Mouse (Mus musculus) CH12.LX (cell line): ENCODE data around the gene Fat3. TPM values are rescaled to one million over a fixed set of nuclear protein-coding genes. Genes with fewer than 3 reads are reported as not detected.

ENCODE experiments used
- DNase-seq: peaks from one replicate; pipeline ENCODE4 v3.0.0-alpha.2; 2013; ENCODE audit errors: extremely low read depth
- H3K27ac ChIP-seq: 2 replicates; pipeline ENCODE4 v1.5.1; 2012; ENCODE audit warnings: low read depth, mild to moderate bottlenecking, control low read depth, moderate library complexity; ENCODE audit not compliant: insufficient read depth
- H3K27me3 ChIP-seq: replicated peaks from 2 replicates; pipeline ENCODE3; 2012; ENCODE audit warnings: inconsistent platforms
- H3K36me3 ChIP-seq, 2 experiments: replicated peaks in 1 of 2; 2 replicates each; pipeline versions ENCODE3 to v1.6.1; 2012; ENCODE audit warnings: inconsistent platforms in 1 of 2, low read length in 1 of 2, mild to moderate bottlenecking in 1 of 2, mixed read lengths in 1 of 2, moderate library complexity in 1 of 2; ENCODE audit not compliant: control insufficient read depth in 1 of 2, insufficient read depth in 1 of 2
- H3K4me1 ChIP-seq, 2 experiments: 2 replicates each; pipeline ENCODE4 v1.6.1; 2012; ENCODE audit warnings: inconsistent platforms in 1 of 2, moderate library complexity in 1 of 2; ENCODE audit not compliant: insufficient read depth in 2 of 2, control insufficient read depth in 1 of 2
- H3K4me2 ChIP-seq: 2 replicates; pipeline ENCODE4 v1.6.1; 2012; ENCODE audit warnings: low read depth, mild to moderate bottlenecking, control low read depth; ENCODE audit not compliant: poor library complexity, insufficient read depth, severe bottlenecking
- H3K4me3 ChIP-seq, 3 experiments: fragments of 150-350 bp in 1 of 3; sonication (generic) in 1 of 3; replicated peaks in 1 of 3; 2 replicates each; pipeline versions ENCODE3 to v1.5.1; 2011 to 2012; ENCODE audit warnings: low read depth in 2 of 3, low read length in 2 of 3, mild to moderate bottlenecking in 2 of 3, moderate library complexity in 2 of 3, control low read depth in 1 of 3, improper control_type of control experiment in 1 of 3, inconsistent platforms in 1 of 3, mixed read lengths in 1 of 3; ENCODE audit not compliant: poor library complexity in 1 of 3
- H3K79me2 ChIP-seq: replicated peaks from 2 replicates; pipeline ENCODE4 v1.6.1; 2012; ENCODE audit warnings: mild to moderate bottlenecking, moderate library complexity; ENCODE audit not compliant: control insufficient read depth, poor library complexity, insufficient read depth, severe bottlenecking; ENCODE audit errors: extremely low read depth
- H3K9ac ChIP-seq: 2 replicates; pipeline ENCODE4 v1.6.1; 2012; ENCODE audit warnings: low read depth, mild to moderate bottlenecking, control low read depth, moderate library complexity; ENCODE audit not compliant: insufficient read depth
- H3K9me3 ChIP-seq: replicated peaks from 2 replicates; pipeline ENCODE3; 2012; ENCODE audit warnings: low read length, inconsistent platforms, mixed read lengths
- CHD1 ChIP-seq: IDR thresholded peaks from 2 replicates; pipeline ENCODE4 v1.6.1; 2012; ENCODE audit warnings: low read depth, low read length, improper control_type of control experiment, inconsistent platforms
- HCFC1 ChIP-seq: IDR thresholded peaks from 2 replicates; pipeline ENCODE4 v1.6.1; 2012; ENCODE audit warnings: low read depth, mild to moderate bottlenecking, inconsistent platforms, low read length, improper control_type of control experiment
- IRF4 ChIP-seq: IDR thresholded peaks from 2 replicates; pipeline ENCODE4 v1.6.1; 2014; ENCODE audit warnings: low read depth, mild to moderate bottlenecking, inconsistent platforms, low read length, improper control_type of control experiment
- KAT2A ChIP-seq: IDR thresholded peaks from 2 replicates; pipeline ENCODE4 v1.6.1; 2012; ENCODE audit warnings: low read length, improper control_type of control experiment, inconsistent platforms; ENCODE audit not compliant: insufficient replicate concordance
- MAFK ChIP-seq: IDR thresholded peaks from 2 replicates; pipeline ENCODE4 v1.6.1; 2011; ENCODE audit warnings: low read length, improper control_type of control experiment; ENCODE audit not compliant: insufficient replicate concordance
- MEF2A ChIP-seq: IDR thresholded peaks from 2 replicates; pipeline ENCODE4 v1.6.1; 2014; ENCODE audit warnings: low read depth, mild to moderate bottlenecking, inconsistent platforms, low read length, improper control_type of control experiment, borderline replicate concordance
- PAX5 ChIP-seq: IDR thresholded peaks from 2 replicates; pipeline ENCODE4 v1.6.1; 2012; ENCODE audit warnings: low read length, inconsistent platforms, mixed read lengths
- POLR2A ChIP-seq: IDR thresholded peaks from 2 replicates; pipeline ENCODE4 v1.6.1; 2011; ENCODE audit warnings: low read depth, mild to moderate bottlenecking, improper control_type of control experiment, low read length
- RCOR1 ChIP-seq: conservative IDR thresholded peaks from 2 replicates; pipeline ENCODE4 v1.6.1; 2012; ENCODE audit warnings: low read depth, mild to moderate bottlenecking, inconsistent platforms, low read length, improper control_type of control experiment
- SIN3A ChIP-seq: IDR thresholded peaks from 2 replicates; pipeline ENCODE4 v1.6.1; 2012; ENCODE audit warnings: low read length, improper control_type of control experiment, inconsistent platforms
- TBP ChIP-seq: conservative IDR thresholded peaks from 2 replicates; pipeline ENCODE4 v1.6.1; 2011; ENCODE audit warnings: low read depth, low read length, improper control_type of control experiment
- TCF12 ChIP-seq: IDR thresholded peaks from 2 replicates; pipeline ENCODE4 v1.6.1; 2014; ENCODE audit warnings: low read depth, mild to moderate bottlenecking, inconsistent platforms, low read length, improper control_type of control experiment
- UBTF ChIP-seq: IDR thresholded peaks from 2 replicates; pipeline ENCODE4 v1.6.1; 2012; ENCODE audit warnings: low read depth, mild to moderate bottlenecking, inconsistent platforms, low read length, improper control_type of control experiment, moderate library complexity
- USF1 ChIP-seq: IDR thresholded peaks from 2 replicates; pipeline ENCODE4 v1.6.1; 2014; ENCODE audit warnings: low read depth, mild to moderate bottlenecking, inconsistent platforms, low read length, improper control_type of control experiment
- USF2 ChIP-seq: conservative IDR thresholded peaks from 2 replicates; pipeline ENCODE4 v1.6.1; 2011; ENCODE audit warnings: low read depth, low read length, improper control_type of control experiment
- ZC3H11A ChIP-seq: IDR thresholded peaks from 2 replicates; pipeline ENCODE4 v1.6.1; 2012; ENCODE audit warnings: low read depth, mild to moderate bottlenecking, inconsistent platforms, low read length, improper control_type of control experiment
- ZMIZ1 ChIP-seq: IDR thresholded peaks from 2 replicates; pipeline ENCODE4 v1.6.1; 2012; ENCODE audit warnings: low read depth, mild to moderate bottlenecking, inconsistent platforms, low read length, improper control_type of control experiment
- ZNF384 ChIP-seq: IDR thresholded peaks from 2 replicates; pipeline ENCODE4 v1.6.1; 2012; ENCODE audit warnings: low read depth, low read length, improper control_type of control experiment, inconsistent platforms
- dilution Hi-C: fragments of 300-500 bp; cut with MboI; formaldehyde crosslinking; loops from 2 replicates; pipeline ENCODE4 v1.14.3; 2020; ENCODE audit warnings: low sequenced_read_pairs; ENCODE audit not compliant: extremely low pct_unique_long_range_greater_than_20kb, extremely low pct_ligation_motif_present
- in situ Hi-C: fragments of 300-500 bp; cut with MboI; formaldehyde crosslinking; loops from 3 replicates; pipeline ENCODE4 v1.14.3; 2019; ENCODE audit warnings: low sequenced_read_pairs, low pct_ligation_motif_present, low pct_unique_long_range_greater_than_20kb, mixed read lengths
- polyA plus RNA-seq: library from polyadenylated mRNA; unstranded; fragments of >175 nt; gene quantifications from 2 replicates; pipeline ENCODE4 v1.2.1, GENCODE M21; 2012; ENCODE audit warnings: low read depth; ENCODE audit not compliant: insufficient read length
- total RNA-seq, 2 experiments: library from RNA; depleted of rRNA; stranded (reverse); fragments of 300-350 nt in 1 of 2; fragments of >200 nt in 1 of 2; gene quantifications; 2 replicates each; pipeline ENCODE4 v1.2.3; 2012 to 2014

Gene Fat3
- total and polyA plus RNA-seq, 3 experiments = 0.03 to 0.07 TPM; not detected in 1

- Histone ChIP-seq H3K4me1 (peaks cover 0 to 6% of the 10 kb centered on the region in 2 experiments; a peak in 1 of 4 replicates), H3K9ac (no peak overlapping the region), H3K9me3 (peaks cover 22% of the 10 kb centered on the region), H3K27ac (no peak overlapping the region), H3K4me3 (no peak overlapping the region), H3K27me3 (no peaks in the 10 kb centered on the region), H3K36me3 (no peaks in the 10 kb centered on the region), H3K79me2 (no peaks in the 10 kb centered on the region), H3K4me2 (no peak overlapping the region)
- DNase-seq = no peak
- in situ Hi-C loops = no loop called here
- no peak for TF ChIP-seq TBP
- TF ChIP-seq CHD1 = no peak
- no peak for TF ChIP-seq MEF2A
- no peak for TF ChIP-seq HCFC1
- TF ChIP-seq POLR2A = no peak
- no peak for TF ChIP-seq PAX5
- dilution Hi-C loops = no loop called here
These were observed 1.7 kb upstream of the Fat3 start for GRCm38 (mm10) chr9:16502673-16503343.

- Histone ChIP-seq H3K79me2 (no peaks in the 10 kb centered on the region), H3K4me1 (peaks cover 0 to 13% of the 10 kb centered on the region in 2 experiments; a peak in 2 of 4 replicates), H3K4me3 (no peak overlapping the region), H3K27ac (no peak overlapping the region), H3K36me3 (no peaks in the 10 kb centered on the region), H3K4me2 (no peak overlapping the region), H3K27me3 (no peaks in the 10 kb centered on the region), H3K9ac (no peak overlapping the region), H3K9me3 (peaks cover 22% of the 10 kb centered on the region)
- DNase-seq = no peak
- in situ Hi-C loops (no loop called here), dilution Hi-C loops (no loop called here)
- TF ChIP-seq UBTF = no peak
- no peak for TF ChIP-seq MAFK
- no peak for TF ChIP-seq ZMIZ1
- no peak for TF ChIP-seq KAT2A
- TF ChIP-seq IRF4 = no peak
- no peak for TF ChIP-seq SIN3A
- TF ChIP-seq USF2 = no peak
- no peak for TF ChIP-seq ZNF384
- no peak for TF ChIP-seq USF1
- TF ChIP-seq RCOR1 = no peak
- no peak for TF ChIP-seq TCF12
- no peak for TF ChIP-seq ZC3H11A
These were observed 1.0 kb upstream of the Fat3 start for GRCm38 (mm10) chr9:16501990-16502672.
